Mouse (Mus musculus): ENCODE data around the gene Cacnb1. TPM values are rescaled to one million over a fixed set of nuclear protein-coding genes. Genes with fewer than 3 reads are reported as not detected.

Cacnb1 gene
- total and polyA plus RNA-seq, 3 experiments: 0.36 to 0.55 TPM; not detected in 1

- DNase-seq (ENCODE audit: extremely low read depth): no peak
- TF ChIP-seq PAX5 (IDR thresholded peaks at IDR 0.05; ENCODE audit: low read length): 0 out of 2 replicates have a peak, but pooled peaks have one; percentile 31
- TF ChIP-seq NRF1 (IDR thresholded peaks at IDR 0.05; ENCODE audit: low read depth, low read length): no peak
- dilution Hi-C loops (cut with MboI; ENCODE audit: extremely low pct_ligation_motif_present, extremely low pct_unique_long_range_greater_than_20kb, low sequenced_read_pairs): no loop called here
- Histone ChIP-seq H3K4me2 (ENCODE audit: insufficient read depth, low read depth, poor library complexity, severe bottlenecking) (no peak overlapping the region), H3K4me3 (replicated peaks in 1 of 3; ENCODE audit: low read depth in 2 of 3, low read length in 2 of 3, poor library complexity in 1 of 3) (no peak overlapping the region), H3K9me3 (replicated peaks; ENCODE audit: low read length) (peaks cover 6% of the 10 kb centered on the region), H3K27ac (ENCODE audit: insufficient read depth, low read depth) (no peak overlapping the region), H3K27me3 (replicated peaks) (no peaks in the 10 kb centered on the region), H3K9ac (ENCODE audit: insufficient read depth, low read depth) (no peak overlapping the region), H3K36me3 (replicated peaks in 1 of 2; ENCODE audit: control insufficient read depth in 1 of 2, insufficient read depth in 1 of 2, low read length in 1 of 2) (peaks cover 0 to 3% of the 10 kb centered on the region in 2 experiments), H3K4me1 (ENCODE audit: control insufficient read depth in 1 of 2, insufficient read depth in 2 of 2) (peaks cover 7 to 28% of the 10 kb centered on the region in 2 experiments), H3K79me2 (replicated peaks; ENCODE audit: control insufficient read depth, extremely low read depth, insufficient read depth, poor library complexity, severe bottlenecking) (no peaks in the 10 kb centered on the region)
- in situ Hi-C loops (cut with MboI; ENCODE audit: low pct_ligation_motif_present, low pct_unique_long_range_greater_than_20kb, low sequenced_read_pairs): no loop called here
Measured at GRCm38 (mm10) chr11:98008087-98008486, 14.7 kb downstream of the Cacnb1 start.

- H3K79me2 ChIP-seq (replicated peaks; ENCODE audit: control insufficient read depth, extremely low read depth, insufficient read depth, poor library complexity, severe bottlenecking): no peaks in the 10 kb centered on the region
- no peak for DNase-seq (ENCODE audit: extremely low read depth)
- H3K9me3 ChIP-seq (replicated peaks; ENCODE audit: low read length): peaks cover 6% of the 10 kb centered on the region
- no peak overlapping the region for H3K9ac ChIP-seq (ENCODE audit: insufficient read depth, low read depth)
- H3K27me3 ChIP-seq (replicated peaks): no peaks in the 10 kb centered on the region
- in situ Hi-C loops (cut with MboI; ENCODE audit: low pct_ligation_motif_present, low pct_unique_long_range_greater_than_20kb, low sequenced_read_pairs): no loop called here
- TF ChIP-seq E2F4 (IDR thresholded peaks at IDR 0.05; ENCODE audit: insufficient replicate concordance, low read depth, low read length): no peak
- no peak for TF ChIP-seq HCFC1 (IDR thresholded peaks at IDR 0.05; ENCODE audit: low read depth, low read length)
- no peak for TF ChIP-seq GABPA (IDR thresholded peaks at IDR 0.05; ENCODE audit: insufficient replicate concordance, low read depth, low read length)
- no peak for TF ChIP-seq ZC3H11A (IDR thresholded peaks at IDR 0.05; ENCODE audit: low read depth, low read length)
- no peak for TF ChIP-seq TBP (conservative IDR thresholded peaks at IDR 0.05; ENCODE audit: low read depth, low read length)
- no peak for TF ChIP-seq POLR2AphosphoS2 (IDR thresholded peaks at IDR 0.05; ENCODE audit: low read depth, low read length)
- TF ChIP-seq MAZ (IDR thresholded peaks at IDR 0.05; ENCODE audit: low read depth, low read length): no peak
- no peak for TF ChIP-seq ZNF384 (IDR thresholded peaks at IDR 0.05; ENCODE audit: low read depth, low read length)
- TF ChIP-seq JUND (conservative IDR thresholded peaks at IDR 0.05; ENCODE audit: low read depth, low read length): no peak
- no peak for TF ChIP-seq SMC3 (IDR thresholded peaks at IDR 0.05; ENCODE audit: low read depth, low read length)
- no peak for TF ChIP-seq ZKSCAN1 (IDR thresholded peaks at IDR 0.05; ENCODE audit: borderline replicate concordance, low read depth, low read length)
- no peak for TF ChIP-seq MAFK (IDR thresholded peaks at IDR 0.05; ENCODE audit: insufficient replicate concordance, low read length)
- TF ChIP-seq JUN (IDR thresholded peaks at IDR 0.05; ENCODE audit: insufficient read depth, low read depth, low read length): no peak
- TF ChIP-seq ZMIZ1 (IDR thresholded peaks at IDR 0.05; ENCODE audit: low read depth, low read length): no peak
- no peak for TF ChIP-seq UBTF (IDR thresholded peaks at IDR 0.05; ENCODE audit: low read depth, low read length)
- H3K4me1 ChIP-seq (ENCODE audit: control insufficient read depth in 1 of 2, insufficient read depth in 2 of 2): peaks cover 16 to 39% of the 10 kb centered on the region in 2 experiments
- dilution Hi-C loops (cut with MboI; ENCODE audit: extremely low pct_ligation_motif_present, extremely low pct_unique_long_range_greater_than_20kb, low sequenced_read_pairs): no loop called here
- H3K27ac ChIP-seq (ENCODE audit: insufficient read depth, low read depth): no peak overlapping the region
- H3K36me3 ChIP-seq (replicated peaks in 1 of 2; ENCODE audit: control insufficient read depth in 1 of 2, insufficient read depth in 1 of 2, low read length in 1 of 2): peaks cover 0 to 3% of the 10 kb centered on the region in 2 experiments
- H3K4me2 ChIP-seq (ENCODE audit: insufficient read depth, low read depth, poor library complexity, severe bottlenecking): no peak overlapping the region
- no peak overlapping the region for H3K4me3 ChIP-seq (replicated peaks in 1 of 3; ENCODE audit: low read depth in 2 of 3, low read length in 2 of 3, poor library complexity in 1 of 3)
Measured at GRCm38 (mm10) chr11:98005686-98006085, 17.1 kb downstream of the Cacnb1 start.
